Mouse (Mus musculus) heart, adult 2 months (tissue): Measurements from ENCODE around the gene Dip2c.

Experiments used
- CTCF ChIP-seq: fragments of 200-600 bp; IDR thresholded peaks from 2 replicates; pipeline ENCODE4 v1.8.1; 2022; ENCODE audit warnings: antibody characterized with exemption, mild to moderate bottlenecking, moderate library complexity
- EP300 ChIP-seq: fragments of 200-500 bp; IDR thresholded peaks from 2 replicates; pipeline ENCODE4 v1.6.1; 2011; ENCODE audit warnings: low read depth, low read length, control low read depth; ENCODE audit not compliant: insufficient read depth
- POLR2A ChIP-seq: fragments of 200-500 bp; IDR thresholded peaks from 2 replicates; pipeline ENCODE4 v1.6.1; 2011; ENCODE audit warnings: mild to moderate bottlenecking, low read depth, low read length, control low read depth; ENCODE audit not compliant: insufficient read depth

- TF ChIP-seq CTCF (no peak), POLR2A (no peak), EP300 (no peak)
These were observed 436.1 kb downstream of the Dip2c start for GRCm38 (mm10) chr13:9712409-9712808.
